Mouse (Mus musculus) heart, embryonic 12.5 days (tissue): ENCODE measurements at regions not wholly inside any gene's neighbourhood (a gene's known extent, or its start where the extent isn't known, plus 50 kb on each side); places are given as distances from the start of the nearest gene placed in this dataset.
A peak's percentile ranks its signal among the peaks of the same experiment; 100 is the strongest.

Experiments used
- ATAC-seq: fragments of 200-750 bp; cut with Nextera tagmentation; 2 replicates; pipeline ENCODE4 v1.8.0; 2017; ENCODE audit warnings: moderate TSS enrichment, moderate library complexity; ENCODE audit not compliant: insufficient number of reproducible peaks, low FRiP score
- H3K27ac ChIP-seq: fragments of 300-500 bp; sonication (generic); 2 replicates; pipeline ENCODE4 v1.5.1; 2016; ENCODE audit warnings: mild to moderate bottlenecking, moderate library complexity; ENCODE audit not compliant: poor library complexity, severe bottlenecking
- H3K27me3 ChIP-seq: fragments of 300-500 bp; sonication (generic); replicated peaks from 2 replicates; pipeline ENCODE4 v1.6.1; 2016; ENCODE audit warnings: mild to moderate bottlenecking, moderate library complexity
- H3K36me3 ChIP-seq: fragments of 300-500 bp; sonication (generic); 2 replicates; pipeline ENCODE4 v1.6.1; 2016; ENCODE audit warnings: mild to moderate bottlenecking, moderate library complexity
- H3K4me1 ChIP-seq: fragments of 300-500 bp; sonication (generic); replicated peaks from 2 replicates; pipeline ENCODE4 v1.6.1; 2016; ENCODE audit warnings: mild to moderate bottlenecking
- H3K4me2 ChIP-seq: fragments of 300-500 bp; sonication (generic); 2 replicates; pipeline ENCODE4 v1.6.1; 2016; ENCODE audit warnings: mild to moderate bottlenecking, moderate library complexity
- H3K4me3 ChIP-seq: fragments of 300-500 bp; sonication (generic); 2 replicates; pipeline ENCODE4 v1.5.1; 2016; ENCODE audit warnings: mild to moderate bottlenecking
- H3K9ac ChIP-seq: fragments of 300-500 bp; sonication (generic); 2 replicates; pipeline ENCODE4 v1.6.1; 2016; ENCODE audit warnings: mild to moderate bottlenecking, moderate library complexity
- H3K9me3 ChIP-seq: fragments of 300-500 bp; sonication (generic); replicated peaks from 2 replicates; pipeline ENCODE4 v1.6.1; 2016; ENCODE audit warnings: mild to moderate bottlenecking, moderate library complexity
- WGBS: fragments of 180-500 bp; shearing (Covaris S2); methylation state at CpG from one replicate; pipeline ENCODE4 v1.1.7; 2016; 5-methylcytosine and 5-hydroxymethylcytosine counted together

DNA sequence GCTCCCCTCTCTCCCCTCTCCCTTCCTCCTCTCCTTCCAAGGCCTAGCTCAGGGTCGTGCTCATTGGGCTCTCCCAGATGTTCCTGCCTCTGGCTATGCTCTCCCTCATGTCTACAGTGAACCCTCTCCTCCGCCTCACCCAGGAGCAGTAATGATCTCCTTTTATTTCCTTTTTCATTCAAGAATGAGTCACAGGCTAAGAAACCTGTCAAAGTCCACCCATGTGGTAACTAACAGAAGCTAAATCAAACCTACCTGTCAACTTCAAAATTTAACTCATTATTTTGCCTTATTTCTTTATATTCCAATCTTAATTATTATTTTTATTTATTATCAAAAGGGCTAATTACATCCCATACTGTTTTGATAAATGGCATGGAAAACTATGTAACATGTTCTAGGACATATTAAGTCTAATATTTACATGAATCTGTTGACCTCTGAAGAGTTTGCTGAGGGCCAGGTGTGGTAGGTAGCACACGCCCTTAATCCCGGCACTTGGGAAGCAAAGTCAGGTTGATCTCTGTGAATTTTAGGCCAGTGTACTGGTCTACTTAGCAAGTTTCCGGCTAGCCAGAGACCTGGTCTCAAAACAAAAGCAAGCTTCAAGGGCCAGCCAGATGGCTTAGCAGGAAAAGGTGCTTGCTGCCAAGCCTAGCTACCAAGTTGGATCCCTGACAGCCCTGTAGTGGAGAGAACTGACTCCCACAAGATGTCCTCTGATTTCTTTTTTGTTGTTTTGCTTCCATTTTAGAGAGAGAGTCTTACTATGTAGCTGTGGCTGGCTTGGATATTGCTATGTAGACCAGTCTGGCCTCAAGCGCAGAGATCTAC is 51.9 kb upstream of the Slc16a1 start:
- H3K27me3 ChIP-seq: no peaks in the 10 kb centered on the region
- H3K9ac ChIP-seq: no peak overlapping the region
- no peak overlapping the region for H3K4me2 ChIP-seq
- H3K4me3 ChIP-seq: no peak overlapping the region
- H3K27ac ChIP-seq: no peak overlapping the region
- 86% methylated on average over 6 of the region's 6 CpGs for WGBS
- H3K36me3 ChIP-seq: no peaks in the 10 kb centered on the region
- H3K9me3 ChIP-seq: no peaks in the 10 kb centered on the region
- peaks cover 8% of the 10 kb centered on the region; the same call in 1 of the 2 replicates for H3K4me1 ChIP-seq
- ATAC-seq: no peak

DNA sequence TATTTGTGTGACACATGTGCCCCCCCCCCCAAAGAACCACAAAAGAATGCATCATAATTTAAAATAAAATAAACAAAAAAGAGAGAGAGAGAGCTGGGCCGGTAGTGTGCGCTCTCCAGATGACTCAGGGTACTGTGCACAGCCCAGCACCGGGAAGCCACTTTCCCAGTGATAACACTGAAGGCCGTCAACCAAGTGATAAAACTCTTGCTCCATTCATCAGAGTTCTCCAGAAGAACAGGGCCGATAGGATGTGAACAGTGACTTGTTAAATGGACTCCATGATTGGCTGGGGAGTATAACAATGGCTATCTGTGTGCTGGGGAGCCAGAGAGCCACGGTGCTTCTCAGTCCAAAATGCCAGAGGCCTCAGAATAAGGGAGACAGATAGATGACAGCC is 53.2 kb upstream of the Slc16a1 start:
- peaks cover 8% of the 10 kb centered on the region; the same call in 1 of the 2 replicates for H3K4me1 ChIP-seq
- no peaks in the 10 kb centered on the region for H3K9me3 ChIP-seq
- no peak overlapping the region for H3K4me2 ChIP-seq
- peak; percentile 51; the same call in 1 of the 2 replicates for ATAC-seq
- WGBS: 12% methylated on average over 6 of the region's 6 CpGs
- no peaks in the 10 kb centered on the region for H3K36me3 ChIP-seq
- no peak overlapping the region for H3K4me3 ChIP-seq
- no peak overlapping the region for H3K27ac ChIP-seq
- H3K9ac ChIP-seq: no peak overlapping the region
- no peaks in the 10 kb centered on the region for H3K27me3 ChIP-seq

DNA sequence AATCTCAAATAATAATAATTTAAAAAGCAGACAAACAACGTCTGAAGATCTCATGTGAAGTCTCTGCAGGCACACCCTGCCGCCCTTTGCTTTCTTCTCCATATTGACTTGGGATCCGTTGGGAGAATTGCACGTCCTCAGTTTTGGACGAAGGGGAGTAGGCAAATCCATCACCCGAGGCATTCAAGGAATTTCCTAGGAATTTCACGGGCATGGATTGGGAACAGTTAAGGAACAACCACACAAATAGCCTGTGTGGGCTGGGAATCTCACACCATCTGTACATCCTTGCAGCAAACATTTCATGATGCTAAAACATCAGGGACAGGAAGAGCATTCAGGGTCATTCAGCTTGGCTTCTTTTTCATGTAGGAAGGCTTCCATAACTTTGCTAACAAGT is 55.2 kb upstream of the Slc16a1 start:
- no peaks in the 10 kb centered on the region for H3K9me3 ChIP-seq
- H3K27me3 ChIP-seq: no peaks in the 10 kb centered on the region
- no peak for ATAC-seq
- WGBS: 57% methylated on average over 7 of the region's 7 CpGs
- peaks cover 14% of the 10 kb centered on the region; the same call in 1 of the 2 replicates for H3K4me1 ChIP-seq
- H3K27ac ChIP-seq: no peak overlapping the region
- H3K36me3 ChIP-seq: no peaks in the 10 kb centered on the region
- H3K9ac ChIP-seq: no peak overlapping the region
- H3K4me3 ChIP-seq: no peak overlapping the region
- no peak overlapping the region for H3K4me2 ChIP-seq

DNA sequence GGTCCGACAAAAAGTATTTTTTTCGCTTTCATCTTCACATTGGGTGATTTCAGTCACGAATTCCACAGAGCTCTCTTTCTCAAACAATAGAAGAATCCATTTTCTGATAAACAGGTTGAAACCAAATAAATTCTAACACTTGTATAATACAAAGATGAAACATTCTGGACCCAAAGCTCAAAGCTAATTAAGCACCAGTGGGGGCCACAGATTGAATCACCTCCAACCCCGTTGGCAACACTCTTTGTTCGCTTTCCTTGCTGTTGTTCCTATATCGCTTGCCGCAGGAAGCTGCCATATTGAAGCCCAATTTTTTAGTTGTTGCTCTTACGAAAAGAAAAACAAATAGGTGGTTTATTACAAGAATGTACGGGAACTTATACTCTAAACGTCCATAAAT is 55.9 kb upstream of the Slc16a1 start:
- Histone ChIP-seq H3K4me1 (peaks cover 14% of the 10 kb centered on the region; the same call in 1 of the 2 replicates), H3K36me3 (no peaks in the 10 kb centered on the region), H3K9ac (no peak overlapping the region), H3K9me3 (no peaks in the 10 kb centered on the region), H3K4me2 (no peak overlapping the region), H3K27me3 (no peaks in the 10 kb centered on the region), H3K4me3 (no peak overlapping the region), H3K27ac (no peak overlapping the region)
- 90% methylated on average over 10 of the region's 10 CpGs for WGBS
- ATAC-seq: no peak

DNA sequence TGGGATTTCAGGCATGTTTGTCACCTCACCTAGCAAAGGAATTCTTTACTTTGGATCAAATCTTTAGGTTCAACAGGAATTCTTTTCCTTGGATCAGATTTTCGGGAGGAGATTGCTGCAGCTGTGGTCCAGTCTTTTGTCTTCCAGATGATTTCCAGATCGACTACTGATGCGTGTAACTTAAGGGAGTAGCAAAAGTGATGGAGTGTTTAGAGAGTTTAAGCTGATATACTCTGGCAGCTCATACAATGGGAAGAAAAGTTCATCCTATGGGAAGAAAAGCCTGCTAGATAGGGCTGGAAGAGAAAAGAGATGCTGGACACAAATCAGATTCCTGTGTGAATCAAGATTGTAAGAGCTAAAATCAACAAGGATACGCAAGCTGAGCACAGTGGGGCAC is 59.3 kb upstream of the Slc16a1 start:
- no peak overlapping the region for H3K9ac ChIP-seq
- no peaks in the 10 kb centered on the region for H3K9me3 ChIP-seq
- no peaks in the 10 kb centered on the region for H3K36me3 ChIP-seq
- ATAC-seq: no peak
- H3K27me3 ChIP-seq: no peaks in the 10 kb centered on the region
- H3K4me3 ChIP-seq: no peak overlapping the region
- WGBS: 66% methylated on average over 4 of the region's 4 CpGs
- H3K4me1 ChIP-seq: peaks cover 5% of the 10 kb centered on the region; the same call in 1 of the 2 replicates
- no peak overlapping the region for H3K27ac ChIP-seq
- no peak overlapping the region for H3K4me2 ChIP-seq

DNA sequence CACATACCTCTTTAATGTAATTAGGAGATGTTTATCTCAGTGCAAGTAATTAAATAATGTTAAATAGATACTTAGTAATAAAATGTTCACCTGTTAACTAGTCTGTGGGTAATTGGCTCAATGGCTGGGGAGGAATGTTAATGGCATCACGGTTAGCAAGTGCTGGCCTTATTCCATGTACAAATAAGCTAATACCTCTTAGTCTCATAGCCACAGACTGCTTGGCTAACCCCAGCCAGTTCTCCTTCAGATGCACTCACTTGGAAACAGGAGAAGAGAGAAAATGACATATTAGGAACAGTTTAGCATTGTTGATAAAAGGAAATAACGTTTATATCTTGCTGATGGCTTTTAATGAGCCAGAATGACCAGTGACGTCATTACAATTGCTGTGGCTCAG is 60.1 kb upstream of the Slc16a1 start:
- Histone ChIP-seq H3K4me2 (no peak overlapping the region), H3K36me3 (no peaks in the 10 kb centered on the region), H3K9ac (no peak overlapping the region), H3K4me3 (no peak overlapping the region), H3K27ac (no peak overlapping the region), H3K4me1 (peaks cover 5% of the 10 kb centered on the region; the same call in 1 of the 2 replicates), H3K9me3 (no peaks in the 10 kb centered on the region), H3K27me3 (no peaks in the 10 kb centered on the region)
- ATAC-seq: no peak
- 52% methylated on average over 3 of the region's 3 CpGs for WGBS

DNA sequence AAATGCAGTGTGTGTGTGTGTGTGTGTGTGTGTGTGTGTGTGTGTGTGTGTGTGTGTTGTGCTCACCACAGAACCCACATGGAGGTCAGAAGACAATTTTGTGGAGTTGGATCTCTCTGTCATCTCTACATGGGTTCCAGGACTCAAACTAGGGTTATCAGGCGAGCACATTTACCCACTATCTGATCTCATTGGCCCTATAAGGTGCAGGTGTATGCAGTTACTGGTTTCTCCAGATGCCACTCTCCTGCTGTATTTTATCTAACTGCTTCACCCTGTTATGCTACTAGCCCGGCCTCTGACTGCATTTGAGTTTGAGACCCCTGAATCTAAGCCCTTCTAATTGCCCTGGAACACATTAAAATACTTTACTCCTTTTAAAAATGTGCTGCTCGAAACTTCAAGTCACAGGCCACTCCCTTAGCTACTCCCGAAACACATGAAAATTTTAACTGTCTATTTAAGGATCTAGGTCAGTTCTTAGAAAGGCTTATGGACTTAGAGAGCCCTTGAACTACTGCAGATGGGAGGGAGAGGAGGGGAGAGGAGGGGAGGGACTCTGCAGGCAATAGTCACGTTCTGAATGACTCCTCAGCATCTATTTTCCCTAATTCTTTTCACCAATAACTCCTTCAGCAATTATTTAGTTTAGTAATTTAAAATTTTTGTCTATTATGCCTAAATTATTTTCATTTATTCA is 61.1 kb upstream of the Slc16a1 start:
- Histone ChIP-seq H3K4me1 (peaks cover 5% of the 10 kb centered on the region; the same call in 1 of the 2 replicates), H3K9ac (no peak overlapping the region), H3K27me3 (no peaks in the 10 kb centered on the region), H3K36me3 (no peaks in the 10 kb centered on the region), H3K9me3 (no peaks in the 10 kb centered on the region), H3K4me3 (no peak overlapping the region), H3K27ac (no peak overlapping the region), H3K4me2 (no peak overlapping the region)
- no peak for ATAC-seq
- 59% methylated on average over 5 of the region's 5 CpGs for WGBS

DNA sequence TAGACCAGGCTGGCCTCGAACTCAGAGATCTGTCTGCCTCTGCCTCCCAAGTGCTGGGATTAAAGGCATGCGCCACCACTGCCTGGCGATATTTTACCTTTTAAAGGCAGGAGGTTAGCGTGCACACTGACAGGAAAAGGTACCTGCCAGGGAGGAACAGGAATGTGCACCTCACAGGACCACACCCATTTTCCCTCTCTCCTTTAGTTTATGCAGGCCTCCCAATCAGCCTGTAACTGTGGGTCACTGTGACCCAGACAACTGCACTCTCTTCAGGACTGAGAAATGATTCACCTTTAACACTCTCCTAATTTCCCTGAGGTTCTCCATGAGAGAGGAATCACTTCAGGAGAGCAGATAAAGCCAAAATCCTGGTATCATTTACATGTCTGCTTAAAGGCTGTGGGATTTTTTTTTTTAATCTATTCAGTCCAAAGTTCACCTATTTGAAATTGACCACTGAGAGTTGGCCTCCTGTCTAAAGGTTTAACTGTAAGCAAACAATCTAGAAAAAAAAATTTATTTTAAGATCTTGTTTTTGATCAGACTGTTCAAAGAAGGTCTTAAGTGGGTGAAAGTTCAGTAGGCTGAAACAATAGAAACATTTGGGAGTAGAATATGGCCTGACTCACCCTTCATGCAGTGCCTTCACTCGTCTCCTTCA is 61.7 kb upstream of the Lrig2 start:
- WGBS: 81% methylated on average over 5 of the region's 5 CpGs
- Histone ChIP-seq H3K36me3 (no peaks in the 10 kb centered on the region), H3K4me3 (no peak overlapping the region), H3K4me2 (no peak overlapping the region), H3K9me3 (no peaks in the 10 kb centered on the region), H3K9ac (no peak overlapping the region), H3K27me3 (no peaks in the 10 kb centered on the region), H3K27ac (no peak overlapping the region), H3K4me1 (no peaks in the 10 kb centered on the region)
- ATAC-seq: no peak

DNA sequence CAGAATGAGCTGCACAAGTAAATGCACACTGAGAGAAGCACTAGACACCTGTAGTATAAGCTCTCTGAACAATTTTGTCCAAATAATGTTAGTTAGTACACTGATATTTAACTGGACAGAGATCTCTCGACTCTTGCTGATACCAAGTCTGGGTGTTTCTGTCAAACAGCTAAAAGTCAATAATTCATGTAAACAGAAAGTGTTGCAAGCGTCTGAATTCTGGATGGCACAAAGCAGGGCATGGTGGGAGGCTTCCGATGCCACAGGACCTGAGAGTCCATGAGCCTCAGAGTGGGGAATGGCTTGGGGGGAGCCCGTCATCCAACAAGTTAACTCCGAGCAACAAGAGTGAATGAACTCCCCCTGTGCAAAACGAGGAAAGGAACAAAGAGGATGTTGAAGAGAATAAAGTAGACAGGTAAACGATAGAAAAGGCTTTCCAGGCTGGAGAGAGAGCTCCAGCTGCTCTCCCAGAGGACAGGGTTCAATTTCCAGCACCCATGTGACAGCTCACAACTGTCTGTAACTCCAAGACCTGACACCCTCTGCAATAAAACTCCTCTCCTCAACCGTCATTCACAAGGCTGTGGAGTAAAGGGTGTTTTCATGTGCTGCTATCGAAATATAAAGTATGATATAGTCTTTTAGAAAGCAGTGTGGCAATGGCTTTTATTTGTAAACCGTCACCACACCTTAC is 60.4 kb upstream of the Lrig2 start:
- 77% methylated on average over 10 of the region's 10 CpGs for WGBS
- Histone ChIP-seq H3K9ac (no peak overlapping the region), H3K9me3 (no peaks in the 10 kb centered on the region), H3K27me3 (no peaks in the 10 kb centered on the region), H3K4me1 (no peaks in the 10 kb centered on the region), H3K4me3 (no peak overlapping the region), H3K36me3 (no peaks in the 10 kb centered on the region), H3K4me2 (no peak overlapping the region), H3K27ac (no peak overlapping the region)
- no peak for ATAC-seq

DNA sequence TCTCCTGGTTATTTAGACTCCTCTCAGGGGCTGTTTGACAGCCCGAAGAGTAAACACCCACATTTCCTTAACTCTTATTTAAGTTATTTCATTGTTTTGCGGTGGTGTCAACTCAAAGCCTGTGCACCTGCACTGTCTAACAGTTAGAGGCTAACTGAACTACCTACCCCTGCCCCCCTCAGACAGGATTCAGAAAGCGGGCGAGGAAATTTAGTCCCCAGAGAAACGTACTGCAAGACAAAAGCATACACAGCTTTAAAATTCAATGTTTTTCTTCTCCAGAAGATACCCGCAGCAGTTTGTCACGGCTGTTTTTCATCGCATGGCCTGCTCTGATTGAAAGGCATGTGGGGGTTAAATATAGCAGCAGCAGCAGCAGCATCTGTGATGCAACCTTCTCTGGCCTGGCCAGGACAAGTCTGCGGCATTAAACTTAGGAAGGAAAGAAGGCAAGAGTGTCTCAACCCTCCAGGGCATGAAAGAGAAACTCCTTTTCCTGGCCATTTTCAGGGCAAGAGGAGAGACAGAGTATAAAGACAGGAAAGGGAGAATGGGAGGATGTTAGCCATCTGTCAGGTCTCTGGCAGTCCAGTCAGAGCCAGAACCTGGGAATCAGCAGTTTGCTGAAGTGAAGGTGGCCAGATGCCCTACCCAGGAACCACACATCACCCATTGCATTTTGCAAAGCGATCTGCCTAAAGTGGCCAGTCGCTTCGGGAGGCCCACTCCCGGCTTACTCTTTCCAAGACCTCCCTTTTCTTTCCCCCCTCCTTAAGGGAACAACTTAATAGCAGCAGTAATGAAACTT is 53.9 kb upstream of the Lrig2 start:
- H3K9ac ChIP-seq: no peak overlapping the region; the same call in 1 of the 2 replicates
- H3K4me2 ChIP-seq: 0 out of 2 replicates have a peak overlapping the region, but pooled peaks have one; percentile 1
- H3K4me1 ChIP-seq: peaks cover 23% of the 10 kb centered on the region
- peak overlapping the region; percentile 61 for H3K27ac ChIP-seq
- H3K36me3 ChIP-seq: no peaks in the 10 kb centered on the region
- no peaks in the 10 kb centered on the region for H3K27me3 ChIP-seq
- ATAC-seq: no peak
- no peaks in the 10 kb centered on the region for H3K9me3 ChIP-seq
- no peak overlapping the region for H3K4me3 ChIP-seq
- 32% methylated on average over 13 of the region's 13 CpGs for WGBS
